Mouse (Mus musculus) lung, embryonic 14.5 days (tissue): Measurements from ENCODE around the gene Esr1. TPM values are rescaled to one million over a fixed set of nuclear protein-coding genes. Genes with fewer than 3 reads are reported as not detected.

Experiments used
- ATAC-seq: fragments of 200-750 bp; cut with Nextera tagmentation; 2 replicates; pipeline ENCODE4 v1.8.0; 2017; ENCODE audit warnings: mild to moderate bottlenecking, moderate TSS enrichment, moderate library complexity; ENCODE audit not compliant: insufficient read depth
- DNase-seq: peaks from one replicate; pipeline ENCODE4 v3.0.0-alpha.2; 2015
- H3K27ac ChIP-seq: fragments of 300-500 bp; sonication (generic); 2 replicates; pipeline ENCODE4 v1.5.1; 2014; ENCODE audit warnings: low read depth, mild to moderate bottlenecking, moderate library complexity
- H3K27me3 ChIP-seq: fragments of 300-500 bp; sonication (generic); 2 replicates; pipeline ENCODE4 v1.6.1; 2014; ENCODE audit warnings: low read length, control low read depth; ENCODE audit not compliant: insufficient read depth
- H3K36me3 ChIP-seq: fragments of 300-500 bp; sonication (generic); 2 replicates; pipeline ENCODE4 v1.6.1; 2014; ENCODE audit warnings: control low read depth; ENCODE audit not compliant: insufficient read depth
- H3K4me1 ChIP-seq: fragments of 300-500 bp; sonication (generic); 2 replicates; pipeline ENCODE4 v1.6.1; 2014; ENCODE audit warnings: antibody characterized with exemption, control low read depth; ENCODE audit not compliant: insufficient read depth
- H3K4me2 ChIP-seq: fragments of 300-500 bp; sonication (generic); 2 replicates; pipeline ENCODE4 v1.6.1; 2014; ENCODE audit warnings: mild to moderate bottlenecking
- H3K4me3 ChIP-seq: fragments of 300-500 bp; sonication (generic); 2 replicates; pipeline ENCODE4 v1.5.1; 2014; ENCODE audit warnings: low read depth, low read length
- H3K9ac ChIP-seq: fragments of 300-500 bp; sonication (generic); 2 replicates; pipeline ENCODE4 v1.6.1; 2014
- H3K9me3 ChIP-seq: fragments of 300-500 bp; sonication (generic); 2 replicates; pipeline ENCODE4 v1.6.1; 2016; ENCODE audit warnings: low read depth, low read length, control low read depth
- CTCF ChIP-seq: IDR thresholded peaks from 2 replicates; pipeline ENCODE4 v1.5.1; 2016; ENCODE audit warnings: antibody characterized with exemption, low read depth
- WGBS: fragments of 180-500 bp; shearing (Covaris S2); extraction: QIAGEN DNeasy Blood & Tissue Kit; methylation state at CpG from one replicate; pipeline ENCODE4 v1.1.7; 2014; 5-methylcytosine and 5-hydroxymethylcytosine counted together
- polyA plus RNA-seq: library from polyadenylated mRNA; unstranded; fragments of >200 nt; fragmentation: Nextera tagmentation; extraction: Ambion mirVana; gene quantifications from 2 replicates; pipeline ENCODE4 v1.2.1, GENCODE M21; 2014

The Esr1 gene
- polyA plus RNA-seq, result 0.05 and 0.16 TPM in 2 replicates

DNA sequence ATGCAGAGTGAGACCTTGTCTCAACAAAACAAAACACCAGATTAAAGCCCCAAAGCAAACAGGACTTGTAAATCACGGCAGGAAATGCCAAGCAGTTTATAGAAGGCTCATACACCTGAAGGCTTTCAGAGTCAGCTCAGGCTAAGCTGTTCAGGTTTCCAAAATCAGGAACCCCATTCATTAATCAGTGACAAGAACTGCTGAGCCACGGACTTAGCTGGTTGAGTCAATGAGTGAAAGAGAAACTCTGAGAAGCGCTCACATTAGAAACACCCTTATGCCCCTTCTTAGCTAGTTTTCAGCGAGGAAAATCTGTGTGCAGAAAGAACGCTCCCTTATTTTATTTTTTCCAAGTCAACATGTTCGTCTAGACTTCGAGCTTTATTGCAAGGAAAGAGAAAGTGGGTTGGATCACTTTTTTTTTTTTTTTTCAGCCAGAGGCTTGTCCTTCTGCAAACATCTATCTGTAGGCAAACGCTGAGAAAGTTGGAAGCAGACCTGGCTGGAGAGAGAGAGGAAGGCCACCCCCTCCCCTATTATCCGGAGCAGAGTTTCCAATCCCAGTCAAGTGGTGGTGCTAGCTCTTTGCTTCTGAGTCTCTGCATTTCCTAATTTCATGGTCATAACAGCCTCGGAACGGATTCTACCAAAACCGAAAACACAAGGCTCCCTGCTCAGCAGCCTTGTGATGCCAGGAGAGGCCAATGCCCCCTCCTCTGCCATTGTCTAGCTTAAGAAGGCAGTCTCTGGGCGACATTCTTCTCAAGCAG lies at the start of gene Esr1:
Gene Esr1 (plus strand): TSS at position 208 of the 770 bp plus-strand sequence.
- no peak for TF ChIP-seq CTCF
- DNase-seq (peak; percentile 30), ATAC-seq (peak; percentile 52; the same call in 1 of the 2 replicates)
- H3K27me3 ChIP-seq, result no peaks in the 10 kb centered on the region
- no peak within 1 kb of the TSS for H3K27ac ChIP-seq
- WGBS, result 28% methylated on average over 13 of the region's 13 CpGs
- no peaks in the 10 kb centered on the region for H3K4me1 ChIP-seq
- no peaks in the 10 kb centered on the region for H3K36me3 ChIP-seq
- peak within 1 kb of the TSS; percentile 15; the same call in 1 of the 2 replicates for H3K4me3 ChIP-seq
- no peak within 1 kb of the TSS for H3K9ac ChIP-seq
- H3K9me3 ChIP-seq, result no peaks in the 10 kb centered on the region
- H3K4me2 ChIP-seq, result peak within 1 kb of the TSS; percentile 57

DNA sequence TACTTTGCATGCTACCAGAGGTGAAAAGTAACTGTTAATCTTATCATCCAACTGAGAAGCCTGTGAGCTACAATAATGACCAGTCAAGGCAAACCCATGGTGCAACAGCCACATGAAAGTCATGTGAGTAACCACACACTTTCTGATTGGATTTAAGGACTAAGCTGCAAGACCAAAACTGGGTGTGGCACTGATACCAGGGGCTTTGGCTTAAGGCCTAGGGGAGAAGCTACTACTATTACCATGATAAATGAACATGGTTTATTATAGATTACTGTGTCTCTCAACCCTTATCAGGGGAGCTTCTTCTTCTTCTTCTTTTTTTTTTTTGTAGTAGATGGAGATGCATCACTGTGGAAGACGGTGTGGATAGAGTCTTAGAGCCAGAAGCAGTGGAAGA lies 46.2 kb upstream of the Esr1 start:
- WGBS, result 89% methylated on average over 1 of the region's 1 CpGs

DNA sequence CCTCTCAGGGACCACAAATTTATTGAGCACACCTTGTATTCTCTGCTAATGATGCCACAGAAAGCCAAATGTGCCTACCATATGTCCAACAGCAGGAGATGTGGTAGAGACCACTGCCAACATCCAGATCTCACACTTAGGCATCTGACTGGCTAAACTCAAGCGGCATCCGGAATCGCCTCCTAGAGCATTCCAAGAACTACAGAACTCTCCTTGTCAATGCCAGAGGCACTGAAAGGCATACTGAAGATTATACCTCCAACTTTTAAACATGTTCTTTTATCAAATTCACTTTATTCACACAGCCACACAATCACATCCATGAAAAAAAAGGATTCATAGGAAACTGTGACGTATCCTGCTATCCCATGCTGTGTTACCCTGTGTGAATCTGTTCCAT lies 40.6 kb upstream of the Esr1 start:
- TF ChIP-seq CTCF, result no peak
- WGBS, result 88% methylated on average over 4 of the region's 4 CpGs
- Histone ChIP-seq H3K4me2 (no peak overlapping the region), H3K9me3 (no peaks in the 10 kb centered on the region), H3K4me3 (no peak overlapping the region), H3K27ac (no peak overlapping the region), H3K27me3 (no peaks in the 10 kb centered on the region), H3K4me1 (no peaks in the 10 kb centered on the region), H3K9ac (no peak overlapping the region), H3K36me3 (no peaks in the 10 kb centered on the region)
- no peak for DNase-seq
- no peak for ATAC-seq

More for the DNA sequence above, 46.2 kb upstream of the Esr1 start:
- Histone ChIP-seq H3K4me2 (no peak overlapping the region), H3K9me3 (no peaks in the 10 kb centered on the region), H3K4me1 (no peaks in the 10 kb centered on the region), H3K27ac (no peak overlapping the region), H3K27me3 (no peaks in the 10 kb centered on the region), H3K36me3 (no peaks in the 10 kb centered on the region), H3K9ac (no peak overlapping the region), H3K4me3 (no peak overlapping the region)
- no peak for TF ChIP-seq CTCF
- DNase-seq (no peak), ATAC-seq (no peak)

DNA sequence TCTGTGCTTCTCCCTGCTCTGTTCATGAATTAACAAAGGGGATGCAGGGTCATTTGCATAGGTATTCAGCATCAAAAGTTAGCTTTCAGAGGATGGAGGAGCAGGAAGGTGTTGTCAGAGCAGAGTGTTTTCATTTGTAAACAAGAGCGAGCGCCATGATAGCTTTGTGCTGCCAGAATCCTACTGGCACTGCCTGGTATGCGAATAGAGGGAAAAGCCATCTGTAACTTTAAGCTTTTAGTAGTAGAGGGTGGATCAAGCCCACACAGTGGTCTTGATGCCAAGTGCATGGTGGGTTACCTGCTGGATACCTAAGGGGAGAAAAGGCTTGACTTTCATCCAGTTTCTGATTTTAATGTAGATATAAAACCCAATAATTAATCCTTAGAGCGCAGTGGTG lies 40.1 kb upstream of the Esr1 start:
- Histone ChIP-seq H3K27me3 (no peaks in the 10 kb centered on the region), H3K4me2 (no peak overlapping the region), H3K4me1 (no peaks in the 10 kb centered on the region), H3K4me3 (no peak overlapping the region), H3K9me3 (no peaks in the 10 kb centered on the region), H3K9ac (no peak overlapping the region), H3K27ac (no peak overlapping the region), H3K36me3 (no peaks in the 10 kb centered on the region)
- DNase-seq (no peak), ATAC-seq (no peak)
- WGBS, result 76% methylated on average over 4 of the region's 4 CpGs
- no peak for TF ChIP-seq CTCF

DNA sequence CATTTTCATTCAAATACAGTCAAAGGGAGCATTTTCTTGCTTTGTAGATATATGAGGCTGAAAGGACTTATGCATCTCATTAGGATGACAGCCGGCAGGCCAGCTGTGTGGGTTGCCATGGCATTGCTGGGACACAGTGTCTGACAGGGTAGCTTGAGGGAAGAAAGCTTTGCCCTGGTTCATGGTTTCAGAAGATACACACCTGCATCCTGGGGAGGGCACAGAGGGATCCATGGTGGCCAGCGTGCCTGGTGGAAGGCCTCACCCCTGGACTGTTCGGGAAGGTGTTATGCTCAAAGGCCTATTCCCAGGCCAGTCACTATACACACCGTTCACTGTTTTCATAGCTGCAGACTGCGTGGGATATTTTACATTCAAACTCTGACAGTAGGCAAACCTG lies 29.5 kb upstream of the Esr1 start:
- H3K27me3 ChIP-seq, result no peaks in the 10 kb centered on the region
- DNase-seq (no peak), ATAC-seq (no peak)
- no peaks in the 10 kb centered on the region for H3K36me3 ChIP-seq
- H3K9me3 ChIP-seq, result no peaks in the 10 kb centered on the region
- no peaks in the 10 kb centered on the region for H3K4me1 ChIP-seq
- H3K27ac ChIP-seq, result no peak overlapping the region
- 86% methylated on average over 5 of the region's 5 CpGs for WGBS
- H3K9ac ChIP-seq, result no peak overlapping the region
- no peak overlapping the region for H3K4me2 ChIP-seq
- no peak for TF ChIP-seq CTCF
- no peak overlapping the region for H3K4me3 ChIP-seq

DNA sequence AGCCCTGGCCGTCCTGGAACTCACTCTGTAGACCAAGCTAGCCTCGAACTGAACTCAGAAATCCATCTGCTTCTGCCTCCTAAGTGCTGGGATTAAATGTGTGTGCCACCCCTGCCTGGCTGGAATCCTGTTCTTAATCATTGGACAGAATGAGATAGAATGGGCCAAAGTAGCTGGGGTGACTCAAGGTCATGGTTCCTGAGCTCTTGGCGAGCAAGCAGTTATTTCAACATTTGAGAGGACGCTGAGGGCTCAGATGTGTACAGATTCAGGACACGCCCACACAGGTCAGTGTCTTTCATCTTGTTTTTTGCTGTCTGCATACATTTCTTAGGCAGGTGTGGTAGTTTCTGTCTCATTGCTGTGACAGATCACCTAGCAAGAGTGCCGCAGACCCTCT lies 24.7 kb upstream of the Esr1 start:
- H3K36me3 ChIP-seq, result no peaks in the 10 kb centered on the region
- ATAC-seq, result no peak
- WGBS, result 81% methylated on average over 6 of the region's 6 CpGs
- no peaks in the 10 kb centered on the region for H3K27me3 ChIP-seq
- H3K4me1 ChIP-seq, result no peaks in the 10 kb centered on the region
- no peak overlapping the region for H3K9ac ChIP-seq
- H3K27ac ChIP-seq, result no peak overlapping the region
- DNase-seq, result no peak
- H3K4me3 ChIP-seq, result no peak overlapping the region
- no peak overlapping the region for H3K4me2 ChIP-seq
- no peaks in the 10 kb centered on the region for H3K9me3 ChIP-seq
- TF ChIP-seq CTCF, result no peak

DNA sequence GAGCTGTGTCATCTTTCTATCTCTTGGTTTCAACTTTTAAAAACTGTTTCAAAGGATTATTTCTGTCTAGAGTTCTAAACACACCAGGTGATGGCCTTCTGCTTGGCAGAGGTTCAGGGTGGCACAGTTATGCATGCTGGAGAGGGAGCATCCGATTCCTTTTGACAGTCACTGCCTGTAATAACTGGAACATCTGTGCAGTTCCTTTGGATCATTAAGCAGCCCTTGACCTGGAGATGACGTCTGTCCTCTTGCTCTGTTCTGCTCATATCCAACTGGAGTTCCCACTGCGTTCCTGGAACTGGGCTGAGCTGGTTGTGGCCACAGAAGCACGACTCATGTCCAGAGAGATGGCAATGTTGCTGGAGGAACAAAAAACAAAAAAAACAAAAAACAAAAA lies 21.8 kb upstream of the Esr1 start:
- H3K9me3 ChIP-seq, result no peaks in the 10 kb centered on the region
- WGBS, result 70% methylated on average over 4 of the region's 4 CpGs

More for the DNA sequence above, 21.8 kb upstream of the Esr1 start:
- no peak overlapping the region for H3K4me2 ChIP-seq
- H3K9ac ChIP-seq, result no peak overlapping the region
- no peaks in the 10 kb centered on the region for H3K27me3 ChIP-seq
- H3K4me1 ChIP-seq, result no peaks in the 10 kb centered on the region
- TF ChIP-seq CTCF, result no peak
- ATAC-seq, result no peak
- H3K4me3 ChIP-seq, result no peak overlapping the region
- no peak for DNase-seq
- H3K27ac ChIP-seq, result no peak overlapping the region
- no peaks in the 10 kb centered on the region for H3K36me3 ChIP-seq
